Mouse (Mus musculus) left cerebral cortex, postnatal 25 days (tissue): Measurements from ENCODE around the gene Shroom4. TPM values are rescaled to one million over a fixed set of nuclear protein-coding genes. Genes with fewer than 3 reads are reported as not detected.
"Not testable (repeated sequence)": the region's sequence is repeated elsewhere in the genome, so short reads cannot be mapped to it uniquely, and the experiment has no call there.

Experiments used
- DNase-seq, 2 experiments: peaks; one replicate each; pipeline ENCODE4 v3.0.0; 2022; ENCODE audit warnings: low spot score in 2 of 2, mixed read lengths in 1 of 2
- intact Hi-C: fragments of 180-260 bp; cut with DNase I; formaldehyde crosslinking; loops from one replicate; pipeline ENCODE4 v1.15.1; 2025
- total RNA-seq, 2 experiments: library from RNA; stranded (reverse); gene quantifications; 2 replicates each; pipeline ENCODE4 v1.2.3; 2021

Shroom4 gene
- 1 to 10 TPM; 4.0 to 5.2 TPM for total RNA-seq

DNA sequence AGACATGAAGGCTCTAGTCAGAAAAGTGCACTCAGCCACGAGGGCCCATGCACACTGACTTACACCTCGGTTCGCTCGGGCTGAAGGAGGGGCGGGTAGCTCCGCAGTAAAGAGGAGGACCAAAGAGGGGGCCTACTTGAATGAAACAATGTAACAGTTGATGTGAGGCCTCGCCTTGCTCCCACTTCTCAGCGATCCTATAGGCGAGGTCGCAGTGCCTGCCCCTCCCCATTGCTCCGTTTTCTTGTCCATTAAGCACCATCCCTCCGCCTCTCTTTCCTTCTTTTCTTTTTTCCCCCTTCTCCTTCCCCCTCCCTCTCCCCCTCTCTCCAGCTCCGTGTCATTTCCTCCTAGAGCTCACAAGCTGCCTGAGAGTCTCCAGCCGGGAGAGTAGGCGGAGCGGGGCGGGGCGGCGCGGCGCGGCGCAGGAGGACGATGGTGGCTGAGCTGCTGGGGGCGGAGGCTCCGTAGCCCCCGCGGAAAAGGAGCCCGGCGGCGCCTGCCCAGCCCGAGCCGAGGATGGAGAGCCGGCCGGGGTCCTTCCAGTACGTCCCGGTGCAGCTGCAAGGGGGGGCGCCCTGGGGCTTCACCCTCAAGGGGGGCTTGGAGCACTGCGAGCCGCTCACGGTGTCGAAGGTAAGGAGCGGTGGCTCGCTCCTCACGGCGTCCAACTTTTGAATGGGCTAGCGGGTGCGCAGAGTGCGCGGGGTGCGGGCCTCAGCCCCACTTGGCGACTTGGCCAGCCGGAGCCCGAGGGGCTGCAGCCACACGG is at the start of gene Shroom4:
Gene Shroom4, plus strand, starts transcription at position 229 of the 772 bp plus-strand sequence.
- intact Hi-C loops, result loop anchor here (10.0 kb wide), 1 partner anchor 55 kb away; no protein-coding TSS in a partner anchor
- DNase-seq, result peak; percentile 23 to 67

DNA sequence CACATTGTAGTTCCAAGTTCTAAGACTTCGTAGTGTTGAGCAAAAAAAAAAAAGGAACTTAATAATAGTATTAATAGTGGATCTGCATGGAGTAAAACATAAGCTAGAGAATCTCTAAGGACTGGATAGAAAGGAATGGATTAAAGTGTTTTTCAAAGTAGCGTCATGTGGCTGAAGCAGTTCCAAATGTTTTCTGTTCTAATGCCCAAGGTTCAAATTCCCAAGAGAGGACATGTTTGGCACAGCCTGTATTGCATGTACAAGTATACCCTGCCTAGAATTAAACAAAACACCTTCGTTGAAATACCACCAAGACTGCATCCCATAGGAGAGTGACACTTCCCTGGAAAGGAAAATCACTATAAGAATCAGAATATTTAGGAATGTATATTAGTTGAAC is 42.8 kb upstream of the Shroom4 start:
- no peak for DNase-seq
- intact Hi-C loops, result no loop called here

DNA sequence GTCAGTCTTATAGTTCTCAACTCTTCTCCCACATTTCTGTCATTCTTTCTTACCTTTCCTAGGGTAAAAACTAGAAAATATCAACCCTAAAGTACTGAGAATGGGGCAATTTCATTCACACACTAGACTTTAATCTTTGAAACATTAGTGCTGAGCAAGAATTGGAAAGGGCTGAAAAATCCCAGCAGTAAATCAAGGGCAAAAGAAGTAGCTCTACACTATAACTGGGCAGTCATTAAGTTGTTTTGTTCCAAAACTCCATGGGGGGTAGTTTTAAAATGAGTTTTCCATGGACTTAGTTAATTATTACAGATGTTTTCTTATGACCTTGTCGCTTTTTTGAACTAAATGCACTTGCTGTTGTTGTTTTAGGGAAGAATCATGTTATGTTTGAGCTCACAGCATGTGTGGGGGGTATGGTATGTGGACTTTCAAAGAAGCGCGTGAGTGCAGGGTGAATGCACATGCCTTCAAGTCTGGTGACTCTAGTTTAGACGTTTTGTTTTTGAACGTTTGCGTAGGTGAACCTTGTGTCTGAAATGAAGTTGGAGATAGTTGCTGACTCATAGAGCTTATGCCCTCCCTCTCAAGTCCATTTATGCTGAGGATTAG is 42.0 kb upstream of the Shroom4 start:
- intact Hi-C loops, result no loop called here
- peak in 1 of 2 experiments; percentile 0 for DNase-seq

DNA sequence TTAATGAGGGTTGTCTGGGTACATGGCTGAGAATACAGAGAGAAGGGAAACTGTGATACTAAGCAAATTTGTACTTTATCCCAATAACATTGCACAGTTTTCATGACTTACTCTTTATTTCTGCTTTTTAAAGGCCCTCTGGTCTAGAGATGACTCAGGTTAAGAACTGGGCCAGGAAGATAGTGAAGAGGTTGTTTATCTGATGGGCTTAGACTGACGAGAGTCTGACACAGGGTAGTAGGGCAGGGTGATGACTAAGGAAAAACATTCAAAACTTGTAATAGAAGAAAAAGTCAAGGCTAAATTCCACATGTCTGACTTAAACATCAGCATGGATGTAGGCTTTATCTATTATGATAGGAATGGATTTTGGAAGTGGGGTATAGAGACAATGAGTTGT is 30.8 kb upstream of the Shroom4 start:
- intact Hi-C loops, result no loop called here
- DNase-seq, result no peak

DNA sequence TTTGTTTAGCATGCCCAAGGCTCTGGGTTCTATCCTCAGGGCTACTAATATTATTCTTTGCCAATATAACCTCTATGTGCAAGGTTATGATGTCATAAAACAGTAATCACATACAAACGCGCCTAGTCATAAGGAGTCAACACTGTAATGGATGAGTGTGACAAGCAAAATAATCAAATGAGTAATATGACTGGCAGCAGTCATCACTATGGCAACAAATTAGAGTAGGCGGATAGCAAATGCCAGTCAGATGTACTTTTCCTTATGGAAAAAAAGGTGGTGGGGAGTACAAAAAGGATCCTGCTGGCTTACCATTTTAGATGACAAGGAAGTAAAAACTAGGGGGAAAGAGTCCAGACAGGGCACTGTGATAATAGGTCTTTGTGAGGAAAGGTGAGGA is 28.9 kb upstream of the Shroom4 start:
- intact Hi-C loops, result no loop called here
- no peak for DNase-seq

DNA sequence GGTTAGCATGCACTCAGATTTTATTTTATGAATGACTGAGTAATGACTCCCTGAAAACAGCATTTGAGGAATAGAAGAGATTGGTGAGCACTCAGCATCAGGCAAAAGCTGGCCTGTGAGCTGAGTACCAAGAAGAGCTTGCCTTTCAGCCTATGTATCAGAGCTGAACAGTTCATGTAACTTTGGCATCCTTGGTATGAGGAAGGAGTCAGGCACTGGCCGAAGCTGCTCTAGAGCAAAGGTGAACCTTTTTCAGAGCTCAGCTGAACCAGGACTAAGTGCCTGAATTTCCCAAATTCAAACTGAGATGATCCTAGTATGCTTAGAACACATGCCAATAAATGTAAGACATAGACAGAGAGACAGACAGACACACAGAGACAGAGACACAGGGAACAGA is 5.8 kb upstream of the Shroom4 start:
- intact Hi-C loops, result no loop called here
- no peak for DNase-seq

DNA sequence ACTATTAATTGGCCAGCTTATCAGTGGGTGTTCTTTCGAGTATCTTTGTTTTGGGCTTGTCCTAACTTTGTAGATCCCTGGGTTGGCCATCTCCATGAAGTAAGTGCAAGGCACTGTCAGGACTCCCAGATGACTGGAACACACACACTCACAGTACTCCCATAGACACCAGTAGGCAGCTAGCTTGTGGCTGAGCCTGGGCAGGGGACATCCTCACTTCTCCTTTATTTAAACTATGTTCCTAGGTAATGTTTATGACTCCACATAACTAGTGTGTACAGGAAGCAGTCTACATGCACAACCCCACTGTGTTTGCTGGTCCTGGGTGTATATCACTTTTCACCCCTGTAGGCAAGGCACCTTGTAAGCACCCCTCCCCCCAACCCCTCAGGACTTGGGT is 461 bp upstream of the Shroom4 start:
- DNase-seq, result no peak
- intact Hi-C loops, result no loop called here

DNA sequence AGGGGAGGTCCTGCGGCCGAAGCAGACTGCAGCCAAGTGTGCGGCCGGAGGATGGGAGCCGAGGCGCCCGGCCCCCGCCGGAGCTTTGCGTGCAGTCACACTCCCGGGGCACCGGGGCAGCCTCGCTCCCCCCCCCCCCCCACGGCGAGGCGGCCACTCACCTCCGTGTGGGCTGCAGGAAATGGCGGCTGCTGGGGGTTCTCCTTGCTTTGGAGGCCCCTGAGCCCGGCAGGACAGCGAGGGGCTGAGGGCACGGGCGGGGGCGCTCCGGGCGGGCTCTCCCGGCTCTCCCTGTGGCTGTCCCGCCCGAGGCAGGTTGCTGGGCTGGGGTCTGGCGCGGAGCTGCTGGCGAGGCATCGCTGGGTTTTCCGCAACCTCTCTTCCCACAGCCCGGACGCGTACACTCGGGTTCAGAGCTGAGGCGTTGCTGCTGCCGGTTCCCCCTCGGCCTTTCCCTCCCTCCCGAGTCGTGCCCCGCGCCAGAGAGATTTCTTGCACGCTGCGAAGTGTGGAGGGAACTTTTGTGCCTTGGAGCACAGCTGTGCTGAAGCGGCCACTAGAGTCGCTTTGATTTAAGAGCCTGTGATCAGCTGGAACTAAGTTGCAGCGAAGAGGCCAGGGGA is 855 bp downstream of the Shroom4 start:
- intact Hi-C loops, result loop anchor here (10.0 kb wide), 1 partner anchor 54 kb away; no protein-coding TSS in a partner anchor
- DNase-seq, result peak in 1 of 2 experiments; percentile 1

DNA sequence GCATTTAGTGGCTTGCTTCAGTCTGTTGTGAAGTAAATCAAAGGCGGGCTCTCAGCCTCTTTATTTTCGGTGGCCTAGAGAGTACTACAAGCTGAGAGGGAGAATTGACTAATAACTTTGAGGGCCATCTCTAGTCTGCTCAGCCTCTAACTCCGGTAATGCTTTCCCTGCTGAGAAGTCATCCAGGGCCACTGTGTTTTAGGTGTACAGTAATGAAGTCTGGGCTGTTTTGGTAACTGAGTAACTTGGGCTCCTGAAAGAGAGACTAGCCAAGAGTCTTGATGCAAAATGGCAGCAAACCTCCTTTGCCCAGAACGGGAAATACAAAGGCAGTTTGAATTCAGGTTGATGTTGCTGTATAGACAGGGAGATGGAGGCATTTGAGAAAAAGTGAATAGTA is 3.3 kb downstream of the Shroom4 start:
- intact Hi-C loops, result loop anchor here (10.0 kb wide), 1 partner anchor 52 kb away; no protein-coding TSS in a partner anchor
- DNase-seq, result no peak

DNA sequence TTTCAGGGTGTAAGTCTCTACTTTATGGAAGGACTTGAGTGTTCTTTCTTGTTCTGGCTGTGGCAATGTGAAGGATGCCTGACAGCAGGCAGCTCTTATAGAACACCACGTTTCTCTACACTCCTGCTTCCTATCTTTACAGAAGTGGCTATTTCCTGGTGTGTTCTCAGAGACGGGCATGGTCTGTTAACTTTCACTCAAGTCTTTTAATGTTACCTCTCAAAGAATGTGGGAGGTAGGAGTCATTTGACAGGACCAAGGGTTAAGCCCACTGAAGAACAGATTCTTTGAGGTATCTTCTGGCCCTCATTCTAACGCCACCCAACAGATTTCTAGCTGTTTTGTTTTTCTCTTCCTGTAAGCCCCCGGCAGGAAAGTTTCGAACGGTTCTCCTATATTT is 9.5 kb downstream of the Shroom4 start:
- intact Hi-C loops, result loop anchor here (10.0 kb wide), 1 partner anchor 46 kb away; no protein-coding TSS in a partner anchor
- DNase-seq, result no peak

DNA sequence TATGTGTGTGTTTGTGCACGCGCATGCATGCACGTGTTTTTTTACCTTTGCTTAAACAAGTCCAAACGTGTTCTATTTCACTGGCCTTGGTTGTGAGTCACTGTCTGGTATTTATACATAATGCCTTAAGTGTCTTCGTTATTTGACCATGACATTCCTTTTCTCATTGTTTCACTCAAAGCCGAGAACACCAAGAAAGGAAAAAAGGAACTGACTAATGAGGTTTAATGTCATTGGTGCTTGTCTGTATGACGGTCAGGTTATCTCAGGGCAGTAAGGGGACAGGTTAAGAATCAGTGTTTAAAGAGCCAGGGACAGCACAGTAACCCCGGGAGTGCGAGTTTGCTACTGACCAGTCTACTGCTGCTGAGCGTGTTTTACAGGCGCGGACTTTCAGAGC is 15.8 kb downstream of the Shroom4 start:
- no peak for DNase-seq
- intact Hi-C loops, result no loop called here

DNA sequence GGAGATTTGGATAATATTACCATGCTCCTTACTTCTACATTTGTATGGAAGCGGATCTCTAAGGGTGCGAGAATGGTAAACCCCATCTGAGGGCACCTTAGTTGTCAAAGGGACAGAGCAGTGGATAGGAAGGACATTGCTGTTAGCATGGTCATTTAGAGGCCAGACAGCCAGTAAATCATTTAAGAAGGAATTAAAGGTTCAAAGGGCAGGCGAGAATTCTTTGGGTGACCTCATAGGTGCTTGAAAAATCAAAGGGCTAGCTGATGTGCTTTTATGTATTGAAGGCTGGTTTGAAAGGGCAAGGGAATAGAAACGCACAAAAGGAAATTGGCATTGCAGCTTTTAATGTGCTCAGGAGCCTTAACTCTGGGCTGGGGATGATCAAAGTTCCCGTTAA is 16.3 kb downstream of the Shroom4 start:
- intact Hi-C loops, result no loop called here
- DNase-seq, result no peak

DNA sequence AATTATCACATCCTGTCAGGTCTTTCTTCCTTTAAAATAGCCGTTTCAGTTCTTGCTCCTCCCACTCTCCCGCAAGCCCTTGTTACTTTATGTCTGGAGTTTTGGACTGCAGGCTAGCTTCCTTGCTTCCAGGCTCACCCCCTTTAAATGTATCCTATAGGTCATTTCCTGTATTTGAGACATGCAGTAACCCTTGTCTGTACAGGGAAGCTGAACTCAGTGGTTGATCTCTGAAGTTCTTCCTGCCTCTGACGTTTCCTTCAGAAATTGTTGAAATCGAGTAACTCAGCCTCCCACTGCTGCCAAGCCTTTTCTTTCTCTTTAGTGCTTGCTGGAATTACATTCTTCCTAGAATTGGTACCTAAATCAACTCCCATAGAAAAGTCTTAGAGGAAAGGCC is 18.5 kb downstream of the Shroom4 start:
- no peak for DNase-seq
- intact Hi-C loops, result no loop called here

DNA sequence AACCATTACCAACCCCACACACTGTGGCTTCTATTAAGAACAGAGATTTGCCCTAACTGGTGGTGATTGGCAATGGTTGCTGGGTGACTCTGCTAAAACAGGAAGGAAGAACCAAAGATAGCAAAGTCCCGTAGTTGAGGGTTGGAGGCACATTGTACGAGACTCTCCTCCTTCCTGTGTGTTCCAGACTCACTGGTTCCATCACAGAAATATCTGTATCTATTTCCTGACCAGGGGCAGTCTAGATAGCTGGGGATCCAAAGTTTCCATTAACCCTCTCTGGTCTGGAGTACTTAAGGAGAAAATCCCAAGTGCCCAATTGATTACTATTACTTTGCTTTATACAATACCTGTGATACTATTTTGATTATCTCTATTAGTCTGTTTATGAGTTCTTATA is 35.6 kb downstream of the Shroom4 start:
- intact Hi-C loops, result no loop called here
- no peak for DNase-seq

DNA sequence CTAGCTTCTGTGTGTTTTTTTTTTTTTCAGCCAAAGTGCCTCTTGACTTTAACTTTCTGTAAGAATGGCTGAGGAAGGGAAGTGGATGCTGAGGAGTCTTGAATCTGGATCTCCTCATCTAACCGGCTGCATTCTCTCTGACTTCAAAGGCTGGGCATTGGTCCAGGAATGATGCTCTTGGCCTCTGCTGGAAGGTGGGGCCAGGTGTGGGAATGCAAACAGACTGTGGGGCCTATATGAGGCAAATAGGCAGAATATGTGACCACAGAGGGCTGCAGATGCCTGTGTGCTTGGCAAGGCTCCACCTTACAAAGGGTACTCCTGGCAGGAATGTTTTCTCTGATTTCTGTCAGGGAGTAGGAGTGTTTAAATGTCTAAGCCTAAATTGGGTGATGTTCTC is 46.8 kb downstream of the Shroom4 start:
- intact Hi-C loops, result no loop called here
- DNase-seq, result no peak

DNA sequence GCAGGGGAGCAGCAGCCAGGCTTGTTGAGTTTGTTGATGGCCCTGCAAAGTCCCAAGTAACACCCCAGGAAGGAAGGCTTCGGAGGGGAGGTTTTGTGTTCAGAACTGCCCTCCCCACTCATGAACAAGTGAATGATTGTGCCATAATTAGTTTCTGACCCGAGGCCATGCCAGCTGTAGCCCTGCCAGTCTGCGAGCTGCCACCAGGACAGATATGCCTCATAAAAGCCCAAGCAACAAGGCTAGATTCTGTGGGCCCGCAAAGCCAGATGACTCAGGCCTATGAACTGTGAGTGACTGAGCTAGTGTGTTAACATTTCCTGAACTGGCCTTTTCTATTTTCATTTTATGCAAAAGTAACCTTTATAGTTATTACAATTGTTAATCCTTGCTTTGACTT is 48.3 kb downstream of the Shroom4 start:
- intact Hi-C loops, result no loop called here
- DNase-seq, result peak in 1 of 2 experiments; percentile 6

DNA sequence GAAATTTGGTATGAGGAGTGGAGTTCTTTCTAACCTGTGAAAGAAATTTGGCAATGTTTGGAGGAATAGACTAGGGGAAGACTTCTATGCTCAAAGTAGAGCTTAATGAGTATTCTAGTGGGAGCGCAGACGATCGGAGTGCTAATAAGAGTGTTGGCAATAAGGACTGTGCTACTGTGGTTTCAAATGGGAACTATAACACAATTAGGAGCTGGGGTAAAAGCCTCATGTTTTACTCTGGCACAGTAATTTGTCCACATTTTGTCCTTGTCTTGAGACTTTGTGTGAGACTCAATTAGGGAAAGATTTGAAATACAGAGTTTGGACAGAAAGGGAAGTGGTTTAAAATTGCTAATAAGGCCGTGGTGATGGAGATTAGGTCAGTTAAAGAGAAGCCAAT is 53.6 kb downstream of the Shroom4 start:
- intact Hi-C loops, result loop anchor here (10.0 kb wide), 1 partner anchor 48 kb away; no protein-coding TSS in a partner anchor
- DNase-seq, result peak in 1 of 2 experiments; percentile 4

DNA sequence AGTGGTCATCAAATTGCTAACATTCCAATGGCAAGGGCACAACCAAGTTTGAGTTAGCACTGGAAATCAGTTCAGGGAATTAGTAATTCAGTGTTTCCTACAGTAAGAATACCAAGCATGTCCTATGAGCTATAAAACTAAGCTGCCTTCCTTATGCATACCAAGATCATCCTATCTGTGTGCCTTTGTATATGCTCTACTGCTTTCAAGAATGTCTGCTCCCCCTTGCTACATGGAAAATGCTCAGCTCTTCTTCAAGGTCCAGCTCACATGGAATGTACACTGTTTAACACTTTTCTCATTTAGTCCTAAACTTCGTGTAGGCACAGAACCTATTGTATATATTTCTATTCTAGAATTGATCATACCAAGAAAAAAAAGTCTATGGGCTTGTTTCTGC is 69.6 kb downstream of the Shroom4 start:
- DNase-seq, intact Hi-C loops: not testable (repeated sequence)

DNA sequence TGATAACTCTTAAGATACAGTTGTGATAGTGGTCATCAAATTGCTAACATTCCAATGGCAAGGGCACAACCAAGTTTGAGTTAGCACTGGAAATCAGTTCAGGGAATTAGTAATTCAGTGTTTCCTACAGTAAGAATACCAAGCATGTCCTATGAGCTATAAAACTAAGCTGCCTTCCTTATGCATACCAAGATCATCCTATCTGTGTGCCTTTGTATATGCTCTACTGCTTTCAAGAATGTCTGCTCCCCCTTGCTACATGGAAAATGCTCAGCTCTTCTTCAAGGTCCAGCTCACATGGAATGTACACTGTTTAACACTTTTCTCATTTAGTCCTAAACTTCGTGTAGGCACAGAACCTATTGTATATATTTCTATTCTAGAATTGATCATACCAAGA is 72.9 kb downstream of the Shroom4 start:
- intact Hi-C loops, DNase-seq: not testable (repeated sequence)

DNA sequence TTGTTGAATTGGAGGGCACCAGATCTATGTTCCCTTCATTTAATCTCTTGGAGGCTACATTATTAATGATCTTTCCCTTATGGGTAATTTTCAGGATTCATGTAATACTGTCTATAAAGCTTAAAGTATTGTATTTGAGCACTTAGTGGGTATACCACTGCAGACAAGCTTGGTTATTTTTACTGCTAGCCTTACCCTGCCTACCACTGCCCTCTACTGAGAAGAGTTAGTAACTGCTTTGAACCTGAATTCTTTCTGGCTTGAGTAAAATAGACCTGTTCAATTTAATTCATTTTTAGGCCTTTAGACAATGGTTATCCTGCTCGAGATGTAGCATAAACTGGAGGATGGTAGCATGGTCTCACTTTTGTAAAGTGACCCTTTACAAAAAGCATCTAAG is 75.5 kb downstream of the Shroom4 start:
- intact Hi-C loops, result loop anchor here (2.0 kb wide), 2 partner anchors 152 to 214 kb away; no protein-coding TSS in a partner anchor
- DNase-seq, result peak in 1 of 2 experiments; percentile 11

DNA sequence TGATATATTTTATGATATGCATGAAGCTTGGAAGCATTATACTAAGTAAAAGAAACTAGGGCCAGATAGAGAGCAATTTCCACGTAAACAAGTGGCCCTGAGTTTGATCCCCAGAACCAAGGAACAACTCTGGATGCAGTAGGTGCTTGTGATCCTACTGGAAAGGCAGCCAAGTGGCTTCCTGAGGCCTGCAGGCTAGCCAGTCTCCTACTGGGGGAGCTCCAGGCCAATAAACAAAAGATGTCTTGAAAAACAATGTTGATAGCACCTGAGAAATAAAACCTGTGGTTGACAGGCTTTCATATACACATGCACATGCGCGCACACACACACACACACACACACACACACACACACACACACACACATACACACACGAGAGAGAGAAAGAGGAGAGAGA is 82.6 kb downstream of the Shroom4 start:
- intact Hi-C loops, result no loop called here
- DNase-seq, result no peak
